Mouse (Mus musculus) brain, adult 10 weeks (tissue): ENCODE results near the gene Plppr1. TPM values are rescaled to one million over a fixed set of nuclear protein-coding genes. Genes with fewer than 3 reads are reported as not detected.

Experiments
- polyA plus RNA-seq: library from polyadenylated mRNA; stranded (reverse); fragments of 350-450 nt; fragmentation: Illumina TruSeq; extraction: RNeasy Lipid Tissue Mini Kit (QIAGEN cat#74804); gene quantifications from one replicate; pipeline ENCODE4 v1.2.3, GENCODE M21; 2015; ENCODE audit warnings: low read depth, low replicate concordance

Plppr1 gene
- 9.0 TPM for polyA plus RNA-seq

DNA sequence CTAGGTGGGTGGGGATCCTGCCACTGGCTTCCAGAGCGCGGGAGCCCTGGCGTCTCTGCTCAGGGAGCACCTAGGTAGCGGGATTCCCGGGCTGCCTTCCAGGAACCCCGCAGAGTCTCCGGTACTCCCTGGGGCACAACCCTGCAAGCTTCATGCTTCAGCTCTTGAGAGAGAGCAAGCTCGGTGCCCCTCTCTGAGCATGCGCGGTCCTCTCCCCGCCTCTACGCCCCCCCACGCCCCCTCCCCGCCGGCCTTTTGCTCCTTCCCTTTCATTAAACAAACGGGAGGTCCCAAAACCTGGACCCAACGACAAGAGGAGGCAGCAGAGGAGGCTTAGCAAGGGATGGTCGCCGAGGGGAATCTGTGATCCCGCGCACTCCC lies at the start of gene Plppr1:
Plppr1 (plus strand) TSS at position 253 of the 381 bp plus-strand sequence.

